Mouse (Mus musculus) left cerebral cortex, adult 2 months (tissue): Measurements from ENCODE around the gene Eif3i. TPM values are rescaled to one million over a fixed set of nuclear protein-coding genes. Genes with fewer than 3 reads are reported as not detected.
"Not testable (repeated sequence)": the region's sequence is repeated elsewhere in the genome, so short reads cannot be mapped to it uniquely, and the experiment has no call there.

Experiments used
- DNase-seq, 2 experiments: peaks; one replicate each; pipeline ENCODE4 v3.0.0; 2021 to 2022; ENCODE audit warnings: low spot score in 2 of 2, mixed read lengths in 1 of 2; ENCODE audit errors: extremely low spot score in 1 of 2
- H3K27ac ChIP-seq: fragments of 200-600 bp; 2 replicates; pipeline ENCODE4 v1.8.1; 2022
- H3K4me3 ChIP-seq: fragments of 200-600 bp; 2 replicates; pipeline ENCODE4 v1.8.1; 2022
- CTCF ChIP-seq: fragments of 200-600 bp; IDR thresholded peaks from 2 replicates; pipeline ENCODE4 v1.8.1; 2022; ENCODE audit warnings: antibody characterized with exemption, mild to moderate bottlenecking, moderate library complexity
- intact Hi-C: fragments of 180-260 bp; cut with DNase I; formaldehyde crosslinking; loops from one replicate; pipeline ENCODE4 v1.15.1; 2025
- total RNA-seq, 2 experiments: library from RNA; stranded (reverse); gene quantifications; 2 replicates each; pipeline ENCODE4 v1.2.3; 2021

The Eif3i gene
- total RNA-seq, 2 experiments from 2014 or later: 124 to 129 TPM

DNA sequence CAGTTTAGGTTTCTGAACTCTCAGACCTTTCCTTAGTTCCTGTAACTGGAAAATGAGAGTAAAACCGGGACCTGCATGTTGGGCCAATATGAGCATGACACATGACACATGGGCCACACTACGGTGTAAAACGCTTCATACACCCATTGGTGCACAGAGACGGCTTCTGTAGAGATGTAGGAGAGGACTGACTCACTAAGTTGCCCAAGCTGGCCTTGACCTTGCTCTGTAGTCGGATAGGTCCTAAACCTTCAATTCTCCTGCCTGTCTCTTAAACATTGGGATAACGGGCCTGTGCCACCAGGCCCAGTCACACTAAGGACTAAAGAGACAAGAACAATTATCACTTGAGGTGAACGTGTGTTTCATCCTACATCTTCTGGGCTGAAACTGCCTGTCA is 32.1 kb downstream of the Eif3i start:
- TF ChIP-seq CTCF: no peak
- no peak overlapping the region for H3K4me3 ChIP-seq
- no peak for DNase-seq
- intact Hi-C loops: no loop called here
- H3K27ac ChIP-seq: no peak overlapping the region

DNA sequence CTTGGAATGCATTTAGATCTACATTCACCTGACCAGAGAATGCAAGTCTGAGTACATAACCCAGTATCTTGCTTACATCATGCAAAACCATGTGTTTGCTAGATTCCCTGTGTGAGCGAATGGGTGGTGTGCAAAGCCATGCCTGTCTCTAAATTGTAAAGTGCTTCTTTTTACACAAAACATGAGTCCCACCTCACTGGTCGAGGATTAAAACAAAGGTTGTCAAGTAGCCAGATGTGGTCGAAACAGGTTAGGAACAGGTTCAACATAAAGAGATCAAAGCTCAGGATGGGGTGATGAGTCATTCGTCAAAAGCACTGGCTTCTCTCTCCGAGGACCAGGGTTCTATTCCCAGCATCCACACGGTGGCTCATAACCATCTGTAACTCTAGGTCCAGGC is 35.3 kb downstream of the Eif3i start:
- H3K27ac ChIP-seq: no peak overlapping the region
- no peak overlapping the region for H3K4me3 ChIP-seq
- TF ChIP-seq CTCF: no peak
- intact Hi-C loops: no loop called here
- DNase-seq: no peak

DNA sequence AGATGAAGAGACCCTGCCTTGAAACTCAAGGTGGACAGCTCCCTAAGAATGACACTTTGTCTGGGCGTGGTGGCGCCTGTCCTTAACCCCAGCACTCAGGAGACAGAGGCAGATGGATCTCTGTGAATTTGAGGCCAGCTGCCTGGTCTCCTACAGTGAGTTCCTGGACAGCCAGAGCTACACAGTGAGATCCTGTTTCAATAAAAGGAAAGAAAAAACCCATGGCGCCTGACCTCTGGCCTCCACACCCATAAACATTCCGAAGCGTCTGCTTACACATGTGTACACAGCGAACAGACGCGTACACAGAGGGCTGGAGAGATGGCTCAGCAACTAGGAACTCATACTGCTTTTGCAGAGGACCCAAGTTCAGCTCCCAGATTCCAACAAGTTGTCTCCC is 36.7 kb downstream of the Eif3i start:
- intact Hi-C loops: no loop called here

DNA sequence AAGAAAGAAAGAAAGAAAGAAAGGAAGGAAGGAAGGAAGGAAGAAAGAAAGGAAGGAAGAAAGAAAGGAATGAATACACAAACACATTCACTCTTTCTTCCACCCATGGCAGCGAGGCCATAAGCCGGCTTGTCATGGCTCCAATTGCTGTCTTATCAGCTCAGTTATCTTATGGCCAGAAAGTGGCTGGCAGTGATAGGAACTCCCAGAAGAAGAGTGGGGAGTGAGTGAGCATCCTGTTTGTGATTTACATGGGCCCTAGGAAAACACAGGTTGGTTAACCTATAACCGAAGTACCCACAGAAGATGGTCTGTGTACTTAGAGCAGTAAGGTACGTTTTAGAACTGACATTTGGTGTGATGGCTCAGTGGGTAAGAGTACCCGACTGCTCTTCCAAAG is 39.3 kb downstream of the Eif3i start:
- no peak for DNase-seq
- intact Hi-C loops: no loop called here
- TF ChIP-seq CTCF: no peak
- Histone ChIP-seq H3K27ac (no peak overlapping the region), H3K4me3 (no peak overlapping the region)

More for the DNA sequence above, 36.7 kb downstream of the Eif3i start:
- TF ChIP-seq CTCF: no peak
- no peak overlapping the region for H3K27ac ChIP-seq
- H3K4me3 ChIP-seq: no peak overlapping the region
- DNase-seq: no peak

DNA sequence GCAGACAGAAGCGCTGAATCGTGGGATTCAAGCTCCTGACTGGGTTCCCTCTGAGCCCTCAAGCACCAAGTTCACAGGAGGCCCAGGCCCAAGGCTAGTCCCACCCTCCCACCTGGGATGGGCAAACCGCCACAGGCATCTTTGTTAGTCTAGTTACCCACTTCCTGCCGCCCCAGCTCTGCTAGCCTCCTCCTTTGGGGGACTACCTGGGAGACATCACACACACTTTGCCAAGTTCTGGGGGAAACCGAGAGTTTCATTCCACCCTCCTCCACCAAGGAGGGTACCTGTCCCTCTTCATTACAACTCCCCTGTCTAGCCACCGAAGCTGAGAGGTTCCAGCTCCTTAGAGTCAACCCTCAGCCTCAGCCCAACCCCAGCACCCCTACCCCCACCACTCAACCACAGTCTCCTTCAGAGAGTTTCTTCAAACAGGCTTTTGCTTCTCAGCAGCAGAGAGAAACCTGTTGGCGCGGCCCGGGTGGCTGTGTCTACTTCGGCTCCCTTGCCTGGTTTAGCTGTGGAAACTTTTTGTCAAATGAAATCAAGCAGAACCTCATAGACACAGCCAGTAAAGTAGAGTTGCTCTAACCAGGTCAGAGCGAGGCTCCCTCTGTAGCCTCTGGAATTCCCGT is 42.0 kb downstream of the Eif3i start:
- no peak overlapping the region for H3K27ac ChIP-seq
- DNase-seq: no peak
- intact Hi-C loops: no loop called here
- H3K4me3 ChIP-seq: no peak overlapping the region
- TF ChIP-seq CTCF: no peak

GRCm38 (mm10) chr4:129557256-129557808 is 43.1 kb downstream of the Eif3i start:
- Histone ChIP-seq H3K27ac (no peak overlapping the region), H3K4me3 (no peak overlapping the region)
- no peak for TF ChIP-seq CTCF
- intact Hi-C loops: no loop called here
- DNase-seq: no peak

GRCm38 (mm10) chr4:129556532-129557223 is 43.8 kb downstream of the Eif3i start:
- intact Hi-C loops: no loop called here
- H3K27ac ChIP-seq: peak overlapping the region; percentile 52
- no peak for TF ChIP-seq CTCF
- DNase-seq: peak; percentile 74 to 79
- H3K4me3 ChIP-seq: peak overlapping the region; percentile 57

- Histone ChIP-seq H3K4me3 (peak overlapping the region; percentile 57), H3K27ac (peak overlapping the region; percentile 52)
- intact Hi-C loops: no loop called here
- DNase-seq: no peak
- no peak for TF ChIP-seq CTCF
Measured at GRCm38 (mm10) chr4:129555862-129556531, 44.5 kb downstream of the Eif3i start.

- DNase-seq: peak; percentile 36 to 40
- no peak overlapping the region for H3K27ac ChIP-seq
Measured at GRCm38 (mm10) chr4:129555421-129555861, 45.0 kb downstream of the Eif3i start.

DNA sequence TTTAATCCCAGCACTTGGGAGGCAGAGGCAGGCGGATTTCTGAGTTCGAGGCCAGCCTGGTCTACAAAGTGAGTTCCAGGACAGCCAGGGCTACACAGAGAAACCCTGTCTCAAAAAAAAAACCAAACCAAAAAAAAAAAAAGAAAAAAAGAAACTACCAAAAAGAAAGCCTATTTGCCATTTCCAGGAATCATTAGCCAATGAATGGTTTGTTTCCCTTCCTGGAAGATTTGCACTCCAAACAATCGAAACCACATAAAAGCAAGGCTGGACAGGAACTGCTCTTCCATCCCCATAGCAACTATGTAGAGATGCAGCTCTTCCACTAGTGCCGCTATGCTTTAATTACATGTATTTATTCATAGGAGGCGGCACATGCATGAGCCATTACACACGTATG is 45.9 kb downstream of the Eif3i start:
- intact Hi-C loops, H3K4me3 ChIP-seq, H3K27ac ChIP-seq, DNase-seq: not testable (repeated sequence)

More at GRCm38 (mm10) chr4:129555421-129555861, 45.0 kb downstream of the Eif3i start:
- TF ChIP-seq CTCF: peak; percentile 68
- intact Hi-C loops: no loop called here
- H3K4me3 ChIP-seq: peak overlapping the region; percentile 57

- TF ChIP-seq CTCF: no peak
- no peak overlapping the region for H3K27ac ChIP-seq
- no peak overlapping the region for H3K4me3 ChIP-seq
- no peak for DNase-seq
- intact Hi-C loops: no loop called here
Measured at GRCm38 (mm10) chr4:129550295-129550694, 50.2 kb downstream of the Eif3i start.

GRCm38 (mm10) chr4:129549306-129549705 is 51.1 kb downstream of the Eif3i start:
- no peak overlapping the region for H3K4me3 ChIP-seq
- DNase-seq: no peak
- H3K27ac ChIP-seq: no peak overlapping the region
- peak; percentile 50 for TF ChIP-seq CTCF
- intact Hi-C loops: no loop called here

GRCm38 (mm10) chr4:129547631-129548030 is 52.8 kb downstream of the Eif3i start:
- DNase-seq, H3K27ac ChIP-seq, H3K4me3 ChIP-seq, intact Hi-C loops: not testable (repeated sequence)
